Mouse (Mus musculus) v-Abl transformed pro-B cells (cell line): ENCODE results near the gene Itch.
"Not testable (repeated sequence)": the region's sequence is repeated elsewhere in the genome, so short reads cannot be mapped to it uniquely, and the experiment has no call there.

Source experiments
- in situ Hi-C, 2 experiments: fragments of 400-800 bp; cut with MboI; formaldehyde crosslinking; loops; one replicate each; pipeline ENCODE4 v1.15.1; 2025; ENCODE audit not compliant: unreplicated experiment in 2 of 2

Itch gene

DNA sequence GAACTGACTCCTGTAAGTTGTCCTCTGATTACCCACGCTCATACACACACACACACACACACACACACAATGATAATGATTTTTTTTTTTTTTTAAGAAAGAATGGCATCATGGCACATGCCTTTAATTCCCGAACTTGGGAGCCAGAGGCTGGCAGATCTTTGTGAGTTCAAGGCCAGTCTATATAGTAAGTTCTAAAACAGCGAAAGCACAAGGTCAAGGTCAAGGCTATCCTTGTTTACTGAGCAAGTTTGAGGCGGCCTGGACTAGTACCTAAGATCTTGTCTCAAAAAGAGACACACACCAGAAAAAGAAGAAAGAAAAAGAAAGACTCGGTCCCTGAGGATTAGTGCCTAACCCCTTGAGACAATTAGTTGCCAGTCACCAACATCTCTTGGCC is 7.7 kb downstream of the Itch start:
- in situ Hi-C loops, result no loop called here

DNA sequence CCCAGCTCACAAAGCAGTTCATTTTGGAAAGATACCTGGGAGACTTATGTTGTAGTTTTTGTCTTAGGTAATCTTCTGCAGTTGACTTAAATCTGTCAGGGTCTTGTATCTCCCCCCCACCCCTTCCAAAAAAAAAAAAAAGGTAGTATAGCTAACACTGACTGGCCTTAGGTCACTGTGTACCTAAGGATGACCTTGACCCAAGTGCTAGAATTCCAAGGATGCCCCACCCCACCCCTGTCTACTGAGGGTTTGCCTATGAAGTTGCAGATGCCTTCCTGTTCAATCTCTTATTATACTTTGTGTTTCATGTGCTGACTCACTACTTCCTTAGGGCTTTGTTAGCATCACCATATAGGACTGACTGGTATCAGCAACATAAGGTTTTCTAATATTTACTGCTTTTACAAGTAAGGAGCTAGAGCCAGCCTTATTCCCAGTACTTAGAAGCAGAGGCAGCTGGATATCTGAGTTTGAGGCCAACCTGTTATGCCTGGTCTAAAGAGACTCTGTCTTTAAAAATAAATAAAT is 8.8 kb downstream of the Itch start:
- in situ Hi-C loops, result no loop called here

DNA sequence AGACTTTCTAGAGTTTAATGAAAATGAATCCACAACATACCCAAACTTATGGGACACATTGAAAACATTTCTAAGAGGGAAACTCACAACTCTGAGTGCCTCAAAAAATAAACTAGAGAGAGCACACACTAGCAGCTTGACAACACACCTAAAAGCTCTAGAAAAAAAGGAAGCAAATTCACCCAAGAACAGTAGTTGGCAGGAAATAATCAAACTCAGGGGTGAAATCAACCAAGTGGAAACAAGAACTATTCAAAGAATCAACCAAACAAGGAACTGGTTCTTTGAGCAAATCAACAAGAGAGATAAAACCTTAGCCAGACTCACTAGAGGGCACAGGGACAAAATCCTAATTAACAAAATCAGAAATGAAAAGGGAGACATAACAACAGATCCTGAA is 16.0 kb downstream of the Itch start:
- in situ Hi-C loops, result not testable (repeated sequence)

DNA sequence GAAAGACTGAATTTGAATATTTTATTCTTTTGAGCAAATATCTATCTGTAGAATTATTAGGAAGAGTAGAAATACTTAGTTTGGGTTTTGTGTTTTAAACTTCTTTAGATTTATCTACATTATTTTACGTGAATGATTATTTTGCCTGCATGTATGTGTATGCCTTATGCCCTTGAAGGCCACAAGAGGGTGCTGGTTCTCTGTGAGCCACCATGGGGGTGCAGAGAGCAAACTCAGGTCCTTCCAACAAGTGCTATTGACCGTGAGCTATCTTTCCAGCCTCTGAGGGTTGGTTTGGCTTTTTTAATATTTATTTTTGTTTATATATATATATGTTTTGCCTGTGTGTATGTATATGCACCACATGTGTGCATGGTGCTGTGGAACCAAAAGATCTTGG is 74.1 kb downstream of the Itch start:
- in situ Hi-C loops, result loop anchor here (5.0 to 10.0 kb wide), 2 partner anchors 123 to 180 kb away; no protein-coding TSS in a partner anchor

DNA sequence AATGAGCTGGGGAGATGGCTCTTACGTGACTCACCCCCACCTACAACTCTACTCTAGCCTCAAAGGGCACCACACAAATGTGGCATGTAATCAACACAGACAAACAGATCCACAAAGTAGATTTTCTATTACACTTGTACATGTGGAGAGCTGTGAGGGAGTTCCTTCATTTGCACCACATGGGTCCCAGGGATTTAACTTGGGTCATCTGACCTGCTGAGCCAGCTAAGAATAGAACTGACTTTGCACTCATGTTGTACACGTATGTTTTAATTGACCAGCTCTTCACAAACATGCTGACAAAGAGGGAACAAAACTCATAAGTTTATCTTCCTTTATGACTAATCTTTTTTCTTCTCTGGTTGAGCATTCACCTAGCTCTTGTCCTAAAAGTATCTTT is 89.8 kb downstream of the Itch start:
- in situ Hi-C loops, result no loop called here

DNA sequence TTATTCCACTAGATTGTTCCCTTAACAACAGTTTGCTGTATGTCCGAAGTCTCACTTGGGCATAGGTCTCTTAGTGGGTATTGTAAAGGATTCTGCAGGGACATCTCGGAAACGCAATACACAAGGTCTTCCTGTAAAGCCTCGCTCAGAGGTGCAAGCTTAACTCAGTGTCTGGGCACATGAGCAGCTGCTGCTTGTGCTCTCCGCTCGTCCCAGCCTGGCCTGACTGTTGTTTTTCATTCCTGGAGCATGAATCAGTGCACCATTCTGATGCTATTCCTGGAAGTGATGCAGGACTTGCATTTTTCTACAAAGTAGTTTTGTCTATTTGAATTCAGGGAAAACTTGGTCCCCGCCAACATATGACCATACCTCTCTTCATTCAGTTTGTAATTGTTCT is 91.4 kb downstream of the Itch start:
- in situ Hi-C loops, result no loop called here

DNA sequence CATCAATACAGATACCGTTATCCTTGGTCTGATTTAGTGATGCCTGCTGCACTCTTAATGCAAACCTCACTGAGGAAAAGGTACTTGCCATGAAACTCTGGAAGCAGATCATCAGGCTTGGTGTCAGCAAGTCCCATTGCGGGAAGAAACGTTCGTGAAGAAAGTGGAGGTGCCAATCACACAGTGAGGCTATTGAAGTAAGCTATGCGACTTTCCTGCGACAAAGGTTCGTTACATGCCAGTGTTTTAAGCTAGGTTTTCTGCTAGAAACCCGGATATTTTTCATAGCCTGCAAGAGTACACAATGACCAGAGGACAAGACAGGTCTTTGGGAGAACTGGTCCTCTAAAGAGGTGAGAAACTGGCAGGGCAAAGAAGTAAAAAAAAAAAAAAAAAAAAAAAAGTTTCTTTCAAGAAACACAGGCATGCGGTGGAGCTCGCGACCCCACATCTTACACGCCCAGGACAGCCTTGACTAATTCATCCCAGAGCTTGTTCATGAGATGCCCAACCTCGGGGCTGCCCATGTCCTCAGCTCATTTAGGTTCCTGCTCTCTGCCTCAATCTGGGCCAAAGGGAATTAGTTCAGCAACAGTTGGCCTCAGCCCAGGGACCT is 102.5 kb downstream of the Itch start:
- in situ Hi-C loops, result loop anchor here in 1 of 2 experiments (10.0 kb wide), 1 partner anchor 149 kb away; the partner anchor contains the start of gene Trp53inp2

DNA sequence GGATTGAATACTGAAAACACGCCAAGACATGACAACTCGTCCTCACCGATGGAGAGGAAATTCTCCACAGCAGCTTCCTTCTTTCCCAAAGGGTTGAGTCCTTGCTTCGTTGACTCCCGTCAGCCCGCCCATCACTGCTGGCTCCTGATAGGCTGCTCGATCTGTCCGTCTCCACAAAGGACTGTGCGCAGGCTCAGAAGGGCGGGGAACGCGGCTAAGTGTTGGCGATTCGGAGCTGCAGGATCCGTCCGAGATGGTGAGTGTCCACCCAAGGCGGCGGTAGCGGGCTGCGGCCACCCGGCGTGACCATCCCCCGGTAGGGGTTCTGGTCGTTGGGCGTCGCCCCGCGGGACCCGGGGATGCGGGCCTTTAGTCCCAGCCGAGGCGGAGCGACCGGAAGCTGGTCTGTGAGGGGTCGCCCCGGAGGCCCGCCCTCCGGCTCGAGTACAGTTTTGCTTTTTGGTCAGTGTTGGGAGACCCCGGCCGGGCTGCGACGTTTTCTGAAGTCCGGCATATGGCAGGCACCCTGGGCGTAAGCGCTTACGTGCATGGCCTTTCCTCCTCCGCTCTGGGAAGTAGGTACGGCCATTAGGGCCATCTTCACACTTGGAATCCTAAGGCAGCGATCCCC is 103.2 kb downstream of the Itch start, which contains the start of gene Dynlrb1:
Dynlrb1 (plus strand) TSS at position 172 of the 631 bp plus-strand sequence.
- in situ Hi-C loops, result loop anchor here in 1 of 2 experiments (10.0 kb wide), 1 partner anchor 148 kb away; the partner anchor contains the start of gene Trp53inp2

DNA sequence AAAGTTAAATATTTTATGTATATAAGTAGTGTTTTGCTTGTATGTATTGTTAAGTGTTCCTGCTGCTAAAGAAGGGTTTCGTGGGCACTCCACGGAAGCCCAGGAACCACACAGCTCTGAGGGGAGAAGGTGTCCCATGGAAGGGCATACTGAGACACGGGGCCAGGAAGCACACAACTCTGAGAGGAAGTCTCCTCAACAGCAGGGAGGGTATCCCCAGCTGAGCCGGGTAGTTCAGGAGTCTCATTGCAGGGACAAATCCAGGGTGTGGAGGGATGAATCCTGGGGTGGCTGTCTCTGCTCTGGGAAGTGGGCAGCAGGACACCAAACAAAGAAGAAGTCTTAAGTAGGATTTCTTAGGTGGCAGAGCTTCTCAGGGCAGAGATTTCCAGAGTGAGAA is 104.0 kb downstream of the Itch start:
- in situ Hi-C loops, result loop anchor here in 1 of 2 experiments (10.0 kb wide), 1 partner anchor 148 kb away; the partner anchor contains the start of gene Trp53inp2

DNA sequence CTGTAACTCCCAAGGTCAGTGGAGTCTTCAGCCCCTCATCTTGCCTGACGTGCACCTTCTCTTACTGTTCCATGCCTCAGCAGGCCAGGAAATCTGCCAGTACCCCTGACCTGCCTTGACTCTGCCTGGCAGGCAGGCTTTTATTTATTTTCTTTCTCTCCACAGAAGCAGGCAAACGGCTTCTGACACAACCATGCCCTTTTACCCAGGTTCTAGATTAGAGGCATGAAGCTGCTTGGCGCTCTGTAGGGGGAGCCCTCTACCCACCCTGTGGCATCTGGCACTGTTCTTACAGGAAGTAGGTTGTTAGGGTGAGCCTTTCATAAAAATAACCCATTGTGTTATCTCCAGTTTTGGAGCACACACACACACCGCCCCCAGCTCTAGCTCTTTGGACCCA is 107.6 kb downstream of the Itch start:
- in situ Hi-C loops, result no loop called here

DNA sequence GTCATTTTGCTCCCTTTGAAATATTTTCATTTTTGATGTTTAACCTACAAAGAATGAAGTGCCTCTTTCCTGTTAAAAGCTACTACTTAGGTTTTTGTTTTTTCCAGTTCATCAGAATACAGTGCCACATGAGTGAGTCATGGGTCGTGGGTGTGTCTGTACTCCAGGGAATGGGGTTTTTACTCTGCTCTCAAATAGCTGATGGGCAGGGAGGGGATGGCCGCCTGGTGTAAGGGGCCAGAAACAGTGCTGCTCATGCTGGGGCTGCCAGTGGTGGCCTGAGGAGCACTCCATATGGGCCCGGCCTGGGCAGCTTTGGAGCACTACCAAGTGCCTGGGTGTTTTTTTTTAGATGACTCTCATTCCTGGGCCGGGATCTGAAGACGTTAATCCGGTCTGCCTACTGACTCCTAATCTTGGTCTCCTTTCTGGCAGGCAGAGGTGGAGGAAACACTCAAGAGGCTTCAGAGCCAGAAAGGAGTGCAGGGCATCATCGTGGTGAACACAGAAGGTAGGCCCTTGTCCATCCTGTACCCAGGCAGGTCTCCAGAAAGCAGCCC is 109.1 kb downstream of the Itch start:
- in situ Hi-C loops, result no loop called here

DNA sequence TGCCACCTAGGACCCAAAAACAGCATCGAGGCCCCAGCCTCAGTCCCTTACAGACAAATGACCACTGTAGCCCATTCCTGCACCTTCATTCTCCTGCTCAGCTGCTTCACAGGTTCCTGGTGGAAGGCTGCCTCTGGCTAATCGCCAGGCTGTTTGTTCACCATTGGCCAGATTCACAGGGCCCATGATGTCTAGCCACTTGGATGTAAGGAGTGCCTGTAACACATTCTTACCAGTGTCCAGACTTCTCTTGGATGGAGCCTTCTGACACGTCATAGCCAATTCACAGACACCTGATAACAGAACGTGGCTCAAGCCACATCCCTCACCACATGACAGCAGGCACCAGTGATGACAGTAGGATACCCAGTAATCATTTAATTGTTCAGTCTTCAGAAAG is 112.9 kb downstream of the Itch start:
- in situ Hi-C loops, result no loop called here

DNA sequence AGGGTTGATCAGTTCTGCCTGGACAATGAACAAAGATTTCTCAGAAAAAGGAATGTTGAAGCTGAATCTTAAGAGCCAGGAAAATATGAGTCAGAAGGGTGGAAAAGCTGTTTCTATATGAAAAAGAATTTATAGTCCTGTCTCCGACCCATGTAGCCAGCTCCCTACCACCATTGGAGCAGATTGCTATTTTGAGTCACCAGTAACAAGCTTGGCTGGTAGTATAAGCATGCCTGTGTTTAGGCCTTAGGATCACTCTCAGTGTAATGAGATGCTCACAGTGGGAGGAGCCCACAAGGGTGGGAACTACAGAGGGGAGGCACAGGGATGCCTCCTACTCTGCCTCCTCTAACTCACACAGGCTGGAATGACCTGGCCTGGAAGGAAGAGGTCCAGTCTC is 114.9 kb downstream of the Itch start:
- in situ Hi-C loops, result no loop called here

DNA sequence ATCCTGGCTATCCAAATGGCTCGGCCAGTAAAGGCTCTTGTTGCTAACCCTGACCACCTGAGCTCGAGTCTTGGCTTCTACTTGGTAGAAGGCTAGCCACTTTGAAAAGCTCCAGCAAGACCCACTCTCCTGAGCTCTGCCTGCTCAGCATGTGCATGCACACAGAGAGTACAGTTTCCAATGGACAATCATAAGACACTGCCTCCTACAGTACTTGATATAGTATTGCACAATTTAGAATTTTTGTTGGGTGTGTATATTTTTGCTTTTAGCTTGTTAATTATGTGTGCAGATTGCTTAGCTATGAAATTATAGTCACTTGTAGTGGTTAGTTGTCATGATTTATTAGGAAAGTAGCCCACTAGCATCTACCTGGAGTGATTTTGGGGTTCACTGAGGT is 115.4 kb downstream of the Itch start:
- in situ Hi-C loops, result no loop called here

DNA sequence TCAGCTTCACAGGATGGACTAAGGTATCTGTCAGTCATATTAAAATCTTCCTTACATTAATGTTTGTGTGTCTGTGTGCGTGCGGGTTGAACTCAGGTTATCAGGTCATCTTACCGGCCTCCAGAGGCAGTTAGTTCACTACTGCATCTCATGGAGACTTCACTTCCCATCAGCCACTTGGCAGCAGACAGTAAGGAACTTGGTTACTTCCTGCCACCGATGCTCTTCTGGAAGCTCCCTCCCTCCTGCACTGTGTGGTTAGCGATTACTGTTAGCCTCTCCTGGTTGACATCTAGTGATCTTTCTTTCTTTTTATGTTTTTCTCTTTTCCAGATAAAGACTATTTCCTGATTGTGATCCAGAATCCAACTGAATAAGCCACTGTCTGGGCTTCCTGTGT is 116.3 kb downstream of the Itch start:
- in situ Hi-C loops, result no loop called here

DNA sequence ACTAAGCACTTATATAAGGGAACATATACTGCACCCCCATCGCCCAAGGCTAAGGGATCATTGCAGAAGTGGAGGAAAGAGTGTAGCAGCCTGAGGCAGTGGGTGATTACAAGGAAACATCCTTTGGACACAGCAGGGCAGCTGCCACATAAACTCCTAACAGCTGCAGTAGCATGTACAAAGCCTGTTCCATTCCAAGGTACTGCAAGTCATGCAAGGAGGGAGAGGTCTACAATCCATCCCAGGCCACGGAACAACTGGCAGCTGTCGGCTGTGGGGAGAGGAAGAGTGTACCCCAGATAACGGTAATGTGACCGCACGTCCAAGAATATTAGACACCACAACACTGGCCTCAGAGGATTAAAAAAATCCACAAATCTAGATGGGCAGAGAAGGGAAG is 132.2 kb downstream of the Itch start:
- in situ Hi-C loops, result no loop called here

DNA sequence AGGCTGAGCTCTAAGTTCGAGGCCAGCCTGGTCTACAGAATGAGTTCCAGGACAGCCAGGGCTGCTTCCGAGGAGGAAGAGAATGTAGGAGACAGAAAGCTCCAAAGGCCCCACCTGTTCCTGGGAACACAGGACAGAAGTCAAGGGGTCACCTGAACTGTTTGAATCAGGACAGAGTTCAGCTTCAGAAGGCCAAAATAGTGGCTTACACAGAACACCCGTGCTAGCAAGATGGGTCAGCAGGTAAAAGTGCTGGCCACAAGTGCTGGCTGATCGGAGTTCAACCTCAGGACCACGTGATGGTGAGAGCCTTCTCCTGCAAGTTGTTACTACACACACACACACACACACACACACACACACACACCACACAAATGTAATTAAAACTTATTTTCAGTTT is 133.6 kb downstream of the Itch start:
- in situ Hi-C loops, result no loop called here

DNA sequence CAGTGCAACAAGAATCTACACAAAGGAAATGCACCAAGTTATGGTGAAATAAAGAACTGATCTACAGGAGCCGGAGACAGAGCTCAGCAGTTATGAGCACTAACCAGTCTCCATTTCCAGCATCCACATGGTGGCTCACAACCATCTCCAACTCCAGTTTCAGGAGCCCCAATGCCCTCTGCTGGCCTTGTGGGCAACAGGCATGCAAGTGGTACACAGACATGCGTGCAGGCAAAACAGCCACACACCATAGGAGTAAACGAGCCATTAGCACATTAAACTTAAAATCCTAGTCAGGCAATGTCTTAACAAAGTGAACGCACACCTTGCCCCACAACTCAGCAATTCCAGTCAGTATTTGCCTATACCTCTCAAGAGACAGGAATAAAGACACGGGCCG is 138.6 kb downstream of the Itch start:
- in situ Hi-C loops, result no loop called here

DNA sequence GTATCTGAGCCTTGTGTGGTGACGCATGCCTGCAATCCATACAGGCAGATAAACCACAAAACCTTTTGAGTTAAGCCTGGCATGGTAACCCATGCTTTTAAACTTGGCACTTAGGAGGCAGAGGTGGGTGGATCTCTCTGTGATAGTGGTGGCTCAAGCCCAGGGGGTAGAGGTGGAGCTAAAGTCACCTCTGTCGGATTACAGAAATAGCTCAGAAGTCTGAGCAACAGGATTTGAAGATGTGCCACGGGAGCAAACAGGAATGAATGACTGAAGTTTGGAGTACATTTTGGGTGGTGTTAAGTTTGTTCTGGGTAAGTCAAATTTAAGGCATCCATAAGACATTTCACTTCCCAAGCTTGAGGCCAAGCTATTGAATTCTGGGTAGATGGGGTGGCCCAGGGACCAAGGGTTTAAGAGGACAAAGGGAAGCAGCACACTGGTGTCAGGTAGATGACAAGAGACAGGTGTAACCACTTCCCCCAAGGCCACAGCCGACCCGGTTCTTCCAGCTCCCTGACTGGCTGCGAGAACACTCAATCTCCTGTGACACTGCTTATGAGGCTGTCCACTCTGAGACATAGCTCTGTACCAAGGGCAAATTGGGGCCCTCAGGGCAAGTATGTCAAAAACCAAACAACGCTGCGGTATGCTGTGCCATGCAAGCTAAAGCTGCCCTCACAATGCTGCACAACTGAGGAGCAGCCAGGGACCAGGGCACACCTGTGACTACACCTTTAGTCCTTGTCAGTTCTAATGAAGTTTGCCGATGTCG is 139.3 kb downstream of the Itch start:
- in situ Hi-C loops, result no loop called here

DNA sequence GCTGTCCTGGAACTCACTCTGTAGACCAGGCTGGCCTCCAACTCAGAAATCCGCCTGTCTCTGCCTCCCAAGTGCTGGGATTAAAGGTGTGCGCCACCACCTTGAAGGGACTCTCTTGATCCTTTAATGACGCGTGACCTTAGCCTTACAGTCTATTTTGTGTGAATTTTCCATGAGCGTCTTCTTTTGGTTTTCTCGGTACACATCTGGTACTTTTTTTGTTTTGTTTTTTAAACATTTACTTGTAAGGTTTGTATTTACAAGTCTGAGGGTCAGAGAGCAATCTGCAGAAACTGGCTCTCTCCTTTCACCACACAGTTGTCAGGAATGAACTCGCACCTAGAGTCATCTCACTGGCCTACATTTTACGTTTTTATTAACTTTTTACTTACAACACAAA is 140.3 kb downstream of the Itch start:
- in situ Hi-C loops, result no loop called here

DNA sequence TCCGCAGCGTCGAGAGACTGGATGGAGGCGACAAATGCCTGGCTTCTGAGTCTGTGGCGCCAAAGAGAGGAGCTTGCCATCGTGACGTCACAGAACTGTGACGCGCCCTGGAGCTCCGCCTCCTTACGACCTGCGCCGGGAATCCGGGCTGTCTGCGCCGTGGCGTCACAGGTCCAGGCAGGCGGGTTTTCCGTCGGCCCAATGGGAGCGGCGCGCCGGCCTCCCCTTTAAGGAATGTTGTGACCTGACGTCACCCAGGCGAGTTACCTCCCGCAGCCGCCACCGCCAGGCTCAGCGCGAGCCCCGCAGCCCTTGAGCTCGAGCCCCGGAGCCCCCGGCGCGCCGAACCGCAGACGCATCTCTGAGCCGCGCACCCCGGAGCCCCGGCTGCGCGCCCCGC is 142.9 kb downstream of the Itch start, which contains the start of gene Map1lc3a:
Map1lc3a (plus strand) TSS at position 103 of the 400 bp plus-strand sequence.
- in situ Hi-C loops, result no loop called here
